Mouse (Mus musculus) CH12.LX (cell line): Measurements from ENCODE around the gene Syt1.

Experiments used
- CHD1 ChIP-seq: IDR thresholded peaks from 2 replicates; pipeline ENCODE4 v1.6.1; 2012; ENCODE audit warnings: low read depth, low read length, improper control_type of control experiment, inconsistent platforms
- CTCF ChIP-seq, 2 experiments: IDR thresholded peaks in 1 of 2; conservative IDR thresholded peaks in 1 of 2; 2 replicates each; pipeline ENCODE4 v1.5.1; 2011 to 2012; ENCODE audit warnings: low read depth in 2 of 2, low read length in 2 of 2, improper control_type of control experiment in 1 of 2, inconsistent platforms in 1 of 2, mild to moderate bottlenecking in 1 of 2, moderate library complexity in 1 of 2
- E2F4 ChIP-seq: IDR thresholded peaks from 2 replicates; pipeline ENCODE4 v1.6.1; 2011; ENCODE audit warnings: low read depth, low read length, improper control_type of control experiment; ENCODE audit not compliant: insufficient replicate concordance
- JUND ChIP-seq: conservative IDR thresholded peaks from 2 replicates; pipeline ENCODE4 v1.6.1; 2011; ENCODE audit warnings: low read depth, low read length, improper control_type of control experiment
- MAFK ChIP-seq: IDR thresholded peaks from 2 replicates; pipeline ENCODE4 v1.6.1; 2011; ENCODE audit warnings: low read length, improper control_type of control experiment; ENCODE audit not compliant: insufficient replicate concordance
- NRF1 ChIP-seq: IDR thresholded peaks from 2 replicates; pipeline ENCODE4 v1.6.1; 2014; ENCODE audit warnings: low read depth, mild to moderate bottlenecking, inconsistent platforms, low read length, improper control_type of control experiment, moderate library complexity
- POLR2A ChIP-seq: IDR thresholded peaks from 2 replicates; pipeline ENCODE4 v1.6.1; 2011; ENCODE audit warnings: low read depth, mild to moderate bottlenecking, improper control_type of control experiment, low read length
- RCOR1 ChIP-seq: conservative IDR thresholded peaks from 2 replicates; pipeline ENCODE4 v1.6.1; 2012; ENCODE audit warnings: low read depth, mild to moderate bottlenecking, inconsistent platforms, low read length, improper control_type of control experiment
- USF1 ChIP-seq: IDR thresholded peaks from 2 replicates; pipeline ENCODE4 v1.6.1; 2014; ENCODE audit warnings: low read depth, mild to moderate bottlenecking, inconsistent platforms, low read length, improper control_type of control experiment
- ZC3H11A ChIP-seq: IDR thresholded peaks from 2 replicates; pipeline ENCODE4 v1.6.1; 2012; ENCODE audit warnings: low read depth, mild to moderate bottlenecking, inconsistent platforms, low read length, improper control_type of control experiment
- ZKSCAN1 ChIP-seq: IDR thresholded peaks from 2 replicates; pipeline ENCODE4 v1.6.1; 2012; ENCODE audit warnings: low read depth, inconsistent platforms, low read length, improper control_type of control experiment, borderline replicate concordance
- ZMIZ1 ChIP-seq: IDR thresholded peaks from 2 replicates; pipeline ENCODE4 v1.6.1; 2012; ENCODE audit warnings: low read depth, mild to moderate bottlenecking, inconsistent platforms, low read length, improper control_type of control experiment

DNA sequence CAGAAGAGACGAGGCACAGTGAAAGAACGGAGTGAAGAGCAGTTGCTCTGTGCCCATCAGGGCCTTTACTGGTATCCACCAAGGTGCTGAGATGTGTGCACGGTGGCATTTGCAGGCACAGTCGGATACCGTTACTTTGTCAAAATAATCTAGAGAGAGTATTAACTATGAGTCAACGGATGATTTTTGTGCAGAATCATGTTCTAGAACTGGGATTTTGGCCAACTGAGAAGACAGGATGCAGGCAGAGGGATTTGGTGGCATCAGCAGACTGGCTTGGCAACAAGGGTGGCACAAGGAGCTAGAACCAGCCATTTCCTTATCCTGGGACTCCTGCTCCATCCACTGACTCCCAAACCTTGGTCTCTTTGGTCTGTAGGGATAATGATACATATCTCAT is 443.3 kb downstream of the Syt1 start:
- TF ChIP-seq CHD1, result no peak
- no peak for TF ChIP-seq POLR2A
- no peak for TF ChIP-seq CTCF (conservative IDR thresholded peaks at IDR 0.05 in 1 of 2, IDR thresholded peaks at IDR 0.05 in 1 of 2; ENCODE audit: low read depth in 2 of 2, low read length in 2 of 2)
- no peak for TF ChIP-seq MAFK
- no peak for TF ChIP-seq ZC3H11A
- no peak for TF ChIP-seq RCOR1
- no peak for TF ChIP-seq ZMIZ1
- no peak for TF ChIP-seq JUND
- no peak for TF ChIP-seq ZKSCAN1
- TF ChIP-seq USF1, result no peak
- no peak for TF ChIP-seq NRF1
- no peak for TF ChIP-seq E2F4
